Mouse (Mus musculus): Measurements from ENCODE around the gene Ppp2r2c.

- TF ChIP-seq CTCF (IDR thresholded peaks at IDR 0.05; ENCODE audit: low read depth): no peak
- TF ChIP-seq EP300 (IDR thresholded peaks at IDR 0.05; ENCODE audit: low read depth): no peak
Observed at GRCm38 (mm10) chr5:36960501-36960900, 92.2 kb downstream of the Ppp2r2c start.

Data from liver, embryonic 14.5 days (tissue).